Mouse (Mus musculus) adrenal gland, adult 10 weeks (tissue): ENCODE measurements around the gene 4931429L15Rik. TPM values are rescaled to one million over a fixed set of nuclear protein-coding genes. Genes with fewer than 3 reads are reported as not detected.

ENCODE experiments used
- polyA plus RNA-seq: library from polyadenylated mRNA; stranded (reverse); fragments of 350-450 nt; fragmentation: Illumina TruSeq; extraction: RNeasy Lipid Tissue Mini Kit (QIAGEN cat#74804); gene quantifications from one replicate; pipeline ENCODE4 v1.2.3, GENCODE M21; 2014; ENCODE audit warnings: low read depth, low replicate concordance

Gene 4931429L15Rik
- polyA plus RNA-seq, result not detected

GRCm38 (mm10) chr9:46319886-46320285 lies at the start of gene 4931429L15Rik:
Gene 4931429L15Rik (minus strand): TSS chr9:46319986.

GRCm38 (mm10) chr9:46282631-46283436 lies 37.0 kb downstream of the 4931429L15Rik start, which contains the start of gene Bud13:
Gene Bud13 (plus strand): TSS chr9:46283008.

GRCm38 (mm10) chr9:46272677-46273454 lies 46.9 kb downstream of the 4931429L15Rik start, which contains the start of gene Zpr1:
Gene Zpr1 (plus strand): TSS chr9:46273064.

GRCm38 (mm10) chr9:46268343-46268873 lies 51.4 kb downstream of the 4931429L15Rik start, which contains the start of gene Apoa5:
Gene Apoa5 (plus strand): TSS chr9:46268633.

Other genes with a start within 250 kb of the 4931429L15Rik start
- not detected for gene Apoa1, start 91.4 kb downstream of the 4931429L15Rik start, polyA plus RNA-seq
- not detected for gene Apoc3, start 84.3 kb downstream of the 4931429L15Rik start, polyA plus RNA-seq
- gene Apoa4, start 79.3 kb downstream of the 4931429L15Rik start, polyA plus RNA-seq, result not detected
- gene Apoa5, start 51.4 kb downstream of the 4931429L15Rik start, polyA plus RNA-seq, result not detected
- 14.8 TPM for gene Zpr1, start 46.9 kb downstream of the 4931429L15Rik start, polyA plus RNA-seq
- gene Bud13, start 37.0 kb downstream of the 4931429L15Rik start, polyA plus RNA-seq, result 3.8 TPM